Mouse (Mus musculus) hindbrain, postnatal 0 days (tissue): ENCODE results near the gene Cecr2. TPM values are rescaled to one million over a fixed set of nuclear protein-coding genes. Genes with fewer than 3 reads are reported as not detected.

Source experiments
- ATAC-seq: fragments of 200-750 bp; cut with Nextera tagmentation; 2 replicates; pipeline ENCODE4 v1.8.0; 2017; ENCODE audit warnings: mild to moderate bottlenecking, moderate TSS enrichment, moderate library complexity
- DNase-seq: peaks from one replicate; pipeline ENCODE4 v3.0.0-alpha.2; 2015; ENCODE audit warnings: low spot score
- H3K27ac ChIP-seq: fragments of 300-500 bp; sonication (generic); 2 replicates; pipeline ENCODE4 v1.5.1; 2014; ENCODE audit warnings: mild to moderate bottlenecking
- H3K27me3 ChIP-seq: fragments of 300-500 bp; sonication (generic); 2 replicates; pipeline ENCODE4 v1.6.1; 2014; ENCODE audit warnings: low read length, mixed read lengths; ENCODE audit not compliant: insufficient read depth
- H3K36me3 ChIP-seq: fragments of 300-500 bp; sonication (generic); 2 replicates; pipeline ENCODE4 v1.6.1; 2014; ENCODE audit warnings: low read length, mixed read lengths; ENCODE audit not compliant: insufficient read depth
- H3K4me1 ChIP-seq: fragments of 300-500 bp; sonication (generic); 2 replicates; pipeline ENCODE4 v1.6.1; 2014; ENCODE audit warnings: antibody characterized with exemption, low read length, mixed read lengths; ENCODE audit not compliant: insufficient read depth
- H3K4me2 ChIP-seq: fragments of 300-500 bp; sonication (generic); 2 replicates; pipeline ENCODE4 v1.6.1; 2014; ENCODE audit warnings: low read depth, mild to moderate bottlenecking, low read length, moderate library complexity, mixed read lengths
- H3K4me3 ChIP-seq: fragments of 300-500 bp; sonication (generic); 2 replicates; pipeline ENCODE4 v1.5.1; 2014; ENCODE audit warnings: low read length
- H3K9ac ChIP-seq: fragments of 300-500 bp; sonication (generic); replicated peaks from 2 replicates; pipeline ENCODE4 v1.6.1; 2014; ENCODE audit warnings: mild to moderate bottlenecking, low read length, moderate library complexity, mixed read lengths
- H3K9me3 ChIP-seq: fragments of 300-500 bp; sonication (generic); 2 replicates; pipeline ENCODE4 v1.6.1; 2016; ENCODE audit warnings: low read length, mixed read lengths
- CTCF ChIP-seq: IDR thresholded peaks from 2 replicates; pipeline ENCODE4 v1.5.1; 2016; ENCODE audit warnings: antibody characterized with exemption, control low read depth, low read depth
- WGBS: fragments of 180-500 bp; shearing (Covaris S2); extraction: QIAGEN DNeasy Blood & Tissue Kit; methylation state at CpG from one replicate; pipeline ENCODE4 v1.1.7; 2014; 5-methylcytosine and 5-hydroxymethylcytosine counted together
- polyA plus RNA-seq: library from polyadenylated mRNA; unstranded; fragments of >200 nt; fragmentation: Nextera tagmentation; extraction: Ambion mirVana; gene quantifications from 2 replicates; pipeline ENCODE4 v1.2.1, GENCODE M21; 2015
- total RNA-seq: library from RNA; depleted of rRNA; stranded (reverse); fragments of >200 nt; gene quantifications from 2 replicates; pipeline ENCODE4 v1.2.3, GENCODE M21; 2014

Cecr2 gene
- total and polyA plus RNA-seq, 2 experiments from 2014 or later = 2.9 to 16.9 TPM

- Histone ChIP-seq H3K4me3 (no peak overlapping the region), H3K4me2 (no peak overlapping the region), H3K27ac (no peak overlapping the region), H3K36me3 (peaks cover 53% of the 10 kb centered on the region), H3K27me3 (no peaks in the 10 kb centered on the region), H3K9me3 (no peaks in the 10 kb centered on the region), H3K9ac (no peak overlapping the region), H3K4me1 (no peaks in the 10 kb centered on the region)
- peak; percentile 54 for TF ChIP-seq CTCF
- ATAC-seq (no peak), DNase-seq (peak; percentile 51)
- 82% methylated on average over 8 of the region's 8 CpGs for WGBS
Measured at GRCm38 (mm10) chr6:120792947-120793346, 126.8 kb downstream of the Cecr2 start.

DNA sequence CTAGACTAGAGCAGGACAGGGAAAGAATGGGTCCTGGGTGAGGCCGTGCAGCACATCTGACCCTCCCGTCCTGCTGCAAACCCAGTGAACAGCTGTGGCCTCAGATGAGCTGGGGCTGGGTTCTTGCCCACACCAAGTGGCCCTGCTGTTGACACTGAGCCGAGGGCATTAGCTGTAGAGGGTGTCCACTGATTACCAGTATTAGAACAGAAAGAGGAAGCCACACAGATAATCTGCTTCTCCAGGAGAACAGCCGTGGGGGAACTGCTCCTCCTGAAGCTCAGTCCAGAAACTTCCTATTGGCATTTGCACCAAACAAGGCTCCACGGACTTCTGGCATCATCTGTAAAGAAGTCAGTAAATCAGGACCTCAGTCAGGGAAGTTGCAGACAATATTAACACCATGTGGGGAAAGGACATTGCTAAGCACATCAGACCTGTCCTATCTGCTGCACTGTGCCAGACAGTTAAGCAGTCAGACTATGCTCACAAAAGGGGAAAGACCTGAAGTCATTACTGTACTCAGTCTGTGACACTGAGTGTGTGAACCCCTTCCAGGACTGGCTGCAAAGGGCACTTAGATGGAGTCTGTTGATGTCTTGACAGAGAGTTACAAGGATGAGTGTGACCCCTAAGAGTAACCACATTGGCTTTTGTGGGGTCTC lies 129.4 kb downstream of the Cecr2 start:
- Histone ChIP-seq H3K27ac (no peak overlapping the region), H3K4me1 (no peaks in the 10 kb centered on the region), H3K4me3 (no peak overlapping the region), H3K9me3 (no peaks in the 10 kb centered on the region), H3K27me3 (no peaks in the 10 kb centered on the region), H3K4me2 (no peak overlapping the region), H3K36me3 (peaks cover 74% of the 10 kb centered on the region), H3K9ac (no peak overlapping the region)
- DNase-seq (no peak), ATAC-seq (no peak)
- no peak for TF ChIP-seq CTCF
- 83% methylated on average over 5 of the region's 5 CpGs for WGBS

- Histone ChIP-seq H3K9ac (no peak overlapping the region), H3K27me3 (no peaks in the 10 kb centered on the region), H3K9me3 (no peaks in the 10 kb centered on the region), H3K27ac (no peak overlapping the region), H3K36me3 (peaks cover 80% of the 10 kb centered on the region), H3K4me3 (no peak overlapping the region), H3K4me2 (no peak overlapping the region), H3K4me1 (no peaks in the 10 kb centered on the region)
- 76% methylated on average over 2 of the region's 2 CpGs for WGBS
- ATAC-seq (no peak), DNase-seq (no peak)
- no peak for TF ChIP-seq CTCF
Measured at GRCm38 (mm10) chr6:120796111-120796510, 129.9 kb downstream of the Cecr2 start.

- no peak overlapping the region for H3K4me3 ChIP-seq
- H3K4me1 ChIP-seq = no peaks in the 10 kb centered on the region
- no peak overlapping the region for H3K4me2 ChIP-seq
- H3K9ac ChIP-seq = no peak overlapping the region
- 95% methylated on average over 7 of the region's 7 CpGs for WGBS
- no peaks in the 10 kb centered on the region for H3K27me3 ChIP-seq
- ATAC-seq = no peak
- H3K27ac ChIP-seq = no peak overlapping the region
- TF ChIP-seq CTCF = no peak
- peaks cover 82% of the 10 kb centered on the region for H3K36me3 ChIP-seq
- no peaks in the 10 kb centered on the region for H3K9me3 ChIP-seq
- DNase-seq = no peak
Measured at GRCm38 (mm10) chr6:120798019-120798418, 131.8 kb downstream of the Cecr2 start.

- no peaks in the 10 kb centered on the region for H3K27me3 ChIP-seq
- H3K4me2 ChIP-seq = no peak overlapping the region
- TF ChIP-seq CTCF = no peak
- no peak overlapping the region for H3K27ac ChIP-seq
- no peak overlapping the region for H3K9ac ChIP-seq
- H3K9me3 ChIP-seq = no peaks in the 10 kb centered on the region
- no peak for DNase-seq
- H3K36me3 ChIP-seq = peaks cover 82% of the 10 kb centered on the region
- no peaks in the 10 kb centered on the region for H3K4me1 ChIP-seq
- WGBS = 90% methylated on average over 4 of the region's 4 CpGs
- no peak for ATAC-seq
- H3K4me3 ChIP-seq = no peak overlapping the region
Measured at GRCm38 (mm10) chr6:120798905-120799304, 132.7 kb downstream of the Cecr2 start.

- WGBS = 95% methylated on average over 4 of the region's 4 CpGs
- no peak overlapping the region for H3K4me3 ChIP-seq
Measured at GRCm38 (mm10) chr6:120799581-120800041, 133.4 kb downstream of the Cecr2 start.

GRCm38 (mm10) chr6:120806999-120807737 lies 141.0 kb downstream of the Cecr2 start:
- H3K27me3 ChIP-seq = no peaks in the 10 kb centered on the region
- no peak overlapping the region for H3K27ac ChIP-seq
- DNase-seq (no peak), ATAC-seq (no peak)
- H3K4me3 ChIP-seq = no peak overlapping the region
- 87% methylated on average over 5 of the region's 5 CpGs for WGBS
- H3K4me1 ChIP-seq = no peaks in the 10 kb centered on the region
- no peak for TF ChIP-seq CTCF
- H3K4me2 ChIP-seq = no peak overlapping the region
- no peaks in the 10 kb centered on the region for H3K9me3 ChIP-seq
- peaks cover 63% of the 10 kb centered on the region for H3K36me3 ChIP-seq
- H3K9ac ChIP-seq = no peak overlapping the region

More at GRCm38 (mm10) chr6:120799581-120800041, 133.4 kb downstream of the Cecr2 start:
- no peaks in the 10 kb centered on the region for H3K4me1 ChIP-seq
- H3K4me2 ChIP-seq = no peak overlapping the region
- no peak for DNase-seq
- peaks cover 80% of the 10 kb centered on the region for H3K36me3 ChIP-seq
- no peak for TF ChIP-seq CTCF
- no peaks in the 10 kb centered on the region for H3K9me3 ChIP-seq
- no peak for ATAC-seq
- H3K27ac ChIP-seq = no peak overlapping the region
- no peak overlapping the region for H3K9ac ChIP-seq
- H3K27me3 ChIP-seq = no peaks in the 10 kb centered on the region
